Mouse (Mus musculus): Measurements from ENCODE around the gene Prkag2.

DNA sequence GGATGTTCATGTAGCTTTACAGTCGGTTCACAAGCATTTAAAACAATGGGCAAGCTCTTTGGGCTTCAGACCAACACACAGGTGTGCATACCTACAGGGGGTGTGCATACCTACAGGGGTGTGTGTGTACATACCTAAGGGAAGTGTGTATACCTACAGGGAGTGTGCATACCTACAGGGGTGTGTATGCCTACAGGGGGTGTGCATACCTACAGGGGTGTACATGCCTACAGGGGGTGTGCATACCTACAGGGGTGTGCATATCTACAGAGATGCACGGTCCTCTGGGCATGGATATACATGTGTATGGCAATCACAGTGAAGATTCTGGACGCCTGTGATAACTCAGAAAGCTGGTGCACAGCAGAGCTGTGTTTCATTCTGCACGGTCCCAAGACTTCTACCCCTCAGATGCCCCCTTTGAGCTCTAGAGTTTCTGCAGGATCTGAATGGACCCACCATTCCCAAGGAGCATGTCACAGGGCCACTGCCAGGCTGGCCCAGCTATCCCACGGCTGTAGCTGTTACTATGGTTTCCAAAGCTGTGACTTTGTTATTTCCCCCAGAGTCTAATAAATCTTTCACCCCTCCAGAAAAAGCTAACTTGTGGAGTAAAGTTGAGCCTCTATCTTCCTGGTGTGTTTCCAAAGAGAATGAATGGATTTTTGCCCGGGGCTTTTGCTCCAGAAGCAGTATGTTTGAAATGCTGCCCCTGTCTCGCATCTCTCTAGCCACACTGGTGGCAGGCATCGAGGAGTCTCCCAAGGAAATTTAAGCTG, 22.4 kb downstream of the Prkag2 start:
- TF ChIP-seq CTCF (IDR thresholded peaks at IDR 0.05; ENCODE audit: control insufficient read depth, insufficient read depth, insufficient read length): no peak
- TF ChIP-seq MAX (IDR thresholded peaks at IDR 0.05): no peak
- no peak for TF ChIP-seq MYOD1 (IDR thresholded peaks at IDR 0.05; ENCODE audit: control insufficient read depth, insufficient read length, low read depth)
